Mouse (Mus musculus) limb, embryonic 11.5 days (tissue): ENCODE data around the gene Maml3. TPM values are rescaled to one million over a fixed set of nuclear protein-coding genes. Genes with fewer than 3 reads are reported as not detected.
A peak's percentile ranks its signal among the peaks of the same experiment; 100 is the strongest.

Experiments
- ATAC-seq: fragments of 200-750 bp; cut with Nextera tagmentation; 2 replicates; pipeline ENCODE4 v1.8.0; 2017; ENCODE audit warnings: low read depth; ENCODE audit not compliant: insufficient number of reproducible peaks, low FRiP score, low TSS enrichment
- DNase-seq: peaks from one replicate; pipeline ENCODE4 v3.0.0-alpha.2; 2015; ENCODE audit warnings: low spot score
- H3K27ac ChIP-seq: fragments of 300-500 bp; sonication (generic); replicated peaks from 2 replicates; pipeline ENCODE4 v1.5.1; 2014; ENCODE audit warnings: low read depth, mild to moderate bottlenecking, low read length
- H3K27me3 ChIP-seq: fragments of 300-500 bp; sonication (generic); 2 replicates; pipeline ENCODE4 v1.6.1; 2014; ENCODE audit warnings: mild to moderate bottlenecking, low read length, mixed read lengths; ENCODE audit not compliant: control insufficient read depth, insufficient read depth
- H3K36me3 ChIP-seq: fragments of 300-500 bp; sonication (generic); 2 replicates; pipeline ENCODE4 v1.6.1; 2014; ENCODE audit warnings: mild to moderate bottlenecking, low read length, moderate library complexity, mixed read lengths; ENCODE audit not compliant: control insufficient read depth, insufficient read depth
- H3K4me1 ChIP-seq: fragments of 300-500 bp; sonication (generic); 2 replicates; pipeline ENCODE4 v1.6.1; 2014; ENCODE audit warnings: low read length, mixed read lengths; ENCODE audit not compliant: control insufficient read depth, insufficient read depth
- H3K4me2 ChIP-seq: fragments of 300-500 bp; sonication (generic); 2 replicates; pipeline ENCODE4 v1.6.1; 2014; ENCODE audit warnings: low read depth, mild to moderate bottlenecking, moderate library complexity; ENCODE audit not compliant: severe bottlenecking
- H3K4me3 ChIP-seq: fragments of 300-500 bp; sonication (generic); 2 replicates; pipeline ENCODE4 v1.5.1; 2014; ENCODE audit warnings: low read depth, low read length
- H3K9ac ChIP-seq: fragments of 300-500 bp; sonication (generic); 2 replicates; pipeline ENCODE4 v1.6.1; 2014; ENCODE audit warnings: mild to moderate bottlenecking, low read length
- H3K9me3 ChIP-seq: fragments of 300-500 bp; sonication (generic); 2 replicates; pipeline ENCODE4 v1.6.1; 2016; ENCODE audit warnings: low read length; ENCODE audit not compliant: control insufficient read depth
- WGBS: fragments of 180-500 bp; shearing (Covaris S2); extraction: QIAGEN DNeasy Blood & Tissue Kit; methylation state at CpG from one replicate; pipeline ENCODE4 v1.1.7; 2014; 5-methylcytosine and 5-hydroxymethylcytosine counted together
- polyA plus RNA-seq: library from polyadenylated mRNA; unstranded; fragments of >200 nt; fragmentation: Nextera tagmentation; extraction: Ambion mirVana; gene quantifications from 2 replicates; pipeline ENCODE4 v1.2.1, GENCODE M21; 2014

Gene Maml3
- polyA plus RNA-seq, 1 experiment from 2014 or later, result 4.3 TPM

GRCm38 (mm10) chr3:52016178-52016577, 88.7 kb downstream of the Maml3 start:
- 88% methylated on average over 3 of the region's 3 CpGs for WGBS
- Histone ChIP-seq H3K9me3 (no peaks in the 10 kb centered on the region), H3K27me3 (no peaks in the 10 kb centered on the region), H3K27ac (no peak overlapping the region), H3K4me3 (no peak overlapping the region), H3K9ac (no peak overlapping the region), H3K4me2 (no peak overlapping the region), H3K36me3 (no peaks in the 10 kb centered on the region), H3K4me1 (no peaks in the 10 kb centered on the region; the same call in 1 of the 2 replicates)
- no peak for DNase-seq
- ATAC-seq, result no peak

GRCm38 (mm10) chr3:52015556-52015955, 89.3 kb downstream of the Maml3 start:
- no peak for ATAC-seq
- H3K27me3 ChIP-seq, result no peaks in the 10 kb centered on the region
- 97% methylated on average over 1 of the region's 1 CpGs for WGBS

GRCm38 (mm10) chr3:52011032-52011710, 93.7 kb downstream of the Maml3 start:
- no peak for DNase-seq
- H3K27ac ChIP-seq, result no peak overlapping the region

More at GRCm38 (mm10) chr3:52015556-52015955, 89.3 kb downstream of the Maml3 start:
- Histone ChIP-seq H3K4me2 (no peak overlapping the region), H3K4me3 (no peak overlapping the region), H3K4me1 (no peaks in the 10 kb centered on the region; the same call in none of the 2 replicates), H3K9ac (no peak overlapping the region), H3K27ac (no peak overlapping the region), H3K9me3 (no peaks in the 10 kb centered on the region), H3K36me3 (no peaks in the 10 kb centered on the region)
- no peak for DNase-seq

GRCm38 (mm10) chr3:52009321-52009720, 95.6 kb downstream of the Maml3 start:
- Histone ChIP-seq H3K4me1 (peaks cover 8% of the 10 kb centered on the region; the same call in 1 of the 2 replicates), H3K4me3 (no peak overlapping the region), H3K9ac (no peak overlapping the region), H3K27ac (no peak overlapping the region), H3K27me3 (no peaks in the 10 kb centered on the region), H3K36me3 (no peaks in the 10 kb centered on the region), H3K9me3 (no peaks in the 10 kb centered on the region), H3K4me2 (no peak overlapping the region)
- WGBS, result 29% methylated on average over 6 of the region's 6 CpGs
- ATAC-seq (no peak), DNase-seq (peak; percentile 44)

More at GRCm38 (mm10) chr3:52011032-52011710, 93.7 kb downstream of the Maml3 start:
- Histone ChIP-seq H3K4me3 (no peak overlapping the region), H3K9ac (no peak overlapping the region), H3K4me1 (peaks cover 8% of the 10 kb centered on the region; the same call in 1 of the 2 replicates), H3K4me2 (no peak overlapping the region), H3K36me3 (no peaks in the 10 kb centered on the region), H3K27me3 (no peaks in the 10 kb centered on the region), H3K9me3 (no peaks in the 10 kb centered on the region)
- 71% methylated on average over 9 of the region's 9 CpGs for WGBS
- no peak for ATAC-seq

GRCm38 (mm10) chr3:52007602-52008252, 97.1 kb downstream of the Maml3 start:
- Histone ChIP-seq H3K4me1 (peaks cover 8% of the 10 kb centered on the region; the same call in 1 of the 2 replicates), H3K4me2 (peak overlapping the region; percentile 61), H3K9me3 (no peaks in the 10 kb centered on the region), H3K27ac (peak overlapping the region; percentile 52; the same call in 1 of the 2 replicates), H3K27me3 (no peaks in the 10 kb centered on the region), H3K36me3 (no peaks in the 10 kb centered on the region), H3K9ac (peak overlapping the region; percentile 37), H3K4me3 (peak overlapping the region; percentile 30)
- WGBS, result under 1% methylated on average over 18 of the region's 21 CpGs
- peak; percentile 80 for ATAC-seq
- DNase-seq, result peak; percentile 89

- H3K4me1 ChIP-seq, result peaks cover 8% of the 10 kb centered on the region; the same call in 1 of the 2 replicates
- H3K36me3 ChIP-seq, result no peaks in the 10 kb centered on the region
- DNase-seq, result no peak
- WGBS, result 52% methylated on average over 9 of the region's 9 CpGs
- H3K4me3 ChIP-seq, result peak overlapping the region; percentile 30
- no peak for ATAC-seq
- H3K9me3 ChIP-seq, result no peaks in the 10 kb centered on the region
- H3K27ac ChIP-seq, result no peak overlapping the region
- H3K4me2 ChIP-seq, result peak overlapping the region; percentile 61
- no peaks in the 10 kb centered on the region for H3K27me3 ChIP-seq
- H3K9ac ChIP-seq, result no peak overlapping the region; the same call in 1 of the 2 replicates
These were observed 98.0 kb downstream of the Maml3 start for GRCm38 (mm10) chr3:52006721-52007330.

- ATAC-seq (no peak), DNase-seq (no peak)
- Histone ChIP-seq H3K36me3 (no peaks in the 10 kb centered on the region), H3K9me3 (no peaks in the 10 kb centered on the region), H3K4me1 (peaks cover 8% of the 10 kb centered on the region; the same call in 1 of the 2 replicates), H3K4me2 (no peak overlapping the region), H3K27me3 (no peaks in the 10 kb centered on the region), H3K9ac (no peak overlapping the region), H3K4me3 (no peak overlapping the region), H3K27ac (no peak overlapping the region)
- WGBS, result 85% methylated on average over 6 of the region's 6 CpGs
These were observed 101.2 kb downstream of the Maml3 start for GRCm38 (mm10) chr3:52003663-52004062.

- no peak overlapping the region for H3K27ac ChIP-seq
- H3K36me3 ChIP-seq, result no peaks in the 10 kb centered on the region
- 93% methylated on average over 9 of the region's 9 CpGs for WGBS
- DNase-seq (no peak), ATAC-seq (no peak)
- no peaks in the 10 kb centered on the region for H3K9me3 ChIP-seq
- H3K27me3 ChIP-seq, result no peaks in the 10 kb centered on the region
- H3K4me3 ChIP-seq, result no peak overlapping the region
- H3K9ac ChIP-seq, result no peak overlapping the region
- H3K4me2 ChIP-seq, result no peak overlapping the region
- H3K4me1 ChIP-seq, result 0 out of 2 replicates have a peak, but pooled peaks cover under 1% of the 10 kb centered on the region
These were observed 103.4 kb downstream of the Maml3 start for GRCm38 (mm10) chr3:52001518-52001895.
